Mouse (Mus musculus) testis, adult 2 months (tissue): ENCODE results near the gene Hmx1.

Source experiments
- CTCF ChIP-seq: fragments of 200-500 bp; IDR thresholded peaks from 2 replicates; pipeline ENCODE4 v1.5.1; 2012; ENCODE audit warnings: low read depth, mild to moderate bottlenecking, inconsistent platforms, low read length, moderate library complexity; ENCODE audit not compliant: control insufficient read depth, insufficient read depth, insufficient replicate concordance
- POLR2A ChIP-seq: fragments of 200-500 bp; IDR thresholded peaks from 2 replicates; pipeline ENCODE4 v1.6.1; 2012; ENCODE audit warnings: low read depth, mild to moderate bottlenecking, inconsistent platforms, low read length, moderate library complexity; ENCODE audit not compliant: control insufficient read depth

DNA sequence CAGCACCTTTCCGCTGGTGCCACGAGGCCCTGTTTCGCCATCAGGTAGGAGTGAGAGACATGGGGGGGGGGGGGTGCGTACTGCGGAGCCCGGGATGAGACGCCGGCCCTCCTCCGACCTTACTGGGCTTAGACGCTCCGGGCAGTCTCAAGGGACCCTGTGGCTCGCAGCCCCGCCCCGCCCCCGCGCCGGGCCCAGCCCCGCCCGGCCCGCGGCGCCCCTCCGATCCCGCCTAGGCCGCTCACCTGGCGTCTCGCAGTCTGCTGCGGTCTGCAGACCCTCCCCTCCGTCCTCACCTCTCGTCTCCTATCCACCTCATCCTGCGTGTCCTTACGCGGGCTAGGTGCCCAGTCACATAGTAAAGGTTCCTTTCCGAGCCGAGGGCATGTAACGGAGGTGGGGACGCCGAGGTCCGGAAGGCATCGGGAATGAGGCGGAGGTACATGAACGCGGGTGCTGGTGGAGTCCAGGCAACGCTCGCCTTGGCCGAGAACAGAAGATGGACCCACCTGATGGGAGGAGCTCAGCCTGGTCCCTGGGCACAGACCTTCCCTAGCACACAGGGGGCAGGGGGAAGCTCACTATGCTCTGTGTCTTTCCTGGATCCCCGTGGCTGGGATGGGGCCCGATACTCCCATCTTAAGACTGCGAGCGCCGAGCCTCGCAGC lies 8.9 kb downstream of the Hmx1 start:
- TF ChIP-seq CTCF: no peak
- no peak for TF ChIP-seq POLR2A
